Mouse (Mus musculus) spleen, adult 2 months (tissue): ENCODE results near the gene Atp2c2.

Experiments used
- CTCF ChIP-seq: fragments of 200-500 bp; IDR thresholded peaks from 2 replicates; pipeline ENCODE4 v1.5.1; 2011; ENCODE audit warnings: mild to moderate bottlenecking, inconsistent platforms; ENCODE audit not compliant: insufficient read depth, insufficient read length, insufficient replicate concordance; ENCODE audit errors: extremely low read depth
- POLR2A ChIP-seq: fragments of 200-500 bp; IDR thresholded peaks from 2 replicates; pipeline ENCODE4 v1.6.1; 2011; ENCODE audit warnings: low read depth, low read length, inconsistent platforms

GRCm38 (mm10) chr8:119702965-119703364, 3.2 kb downstream of the Atp2c2 start:
- no peak for TF ChIP-seq POLR2A
- TF ChIP-seq CTCF, result no peak
